Mouse (Mus musculus) megakaryocyte progenitor cell, adult 5-6 weeks (primary cell): ENCODE measurements around the gene Wasf2. TPM values are rescaled to one million over a fixed set of nuclear protein-coding genes. Genes with fewer than 3 reads are reported as not detected.

Source experiments
- ATAC-seq: replicated peaks from 2 replicates; pipeline ENCODE4 v1.8.0; 2016; ENCODE audit warnings: mild to moderate bottlenecking, moderate TSS enrichment, inconsistent platforms; ENCODE audit not compliant: poor library complexity
- total RNA-seq, 2 experiments: library from RNA; stranded (forward) in 1 of 2; stranded (reverse) in 1 of 2; fragments of 157-497, 149-512 nt in 1 of 2; fragments of 200-1000 nt in 1 of 2; gene quantifications; 2 replicates each; pipeline versions ENCODE4 v1.2.3 to v1.2.4; 2015 to 2017

Wasf2 gene
- total RNA-seq, 2 experiments from 2014 or later = 24.7 to 124 TPM

DNA sequence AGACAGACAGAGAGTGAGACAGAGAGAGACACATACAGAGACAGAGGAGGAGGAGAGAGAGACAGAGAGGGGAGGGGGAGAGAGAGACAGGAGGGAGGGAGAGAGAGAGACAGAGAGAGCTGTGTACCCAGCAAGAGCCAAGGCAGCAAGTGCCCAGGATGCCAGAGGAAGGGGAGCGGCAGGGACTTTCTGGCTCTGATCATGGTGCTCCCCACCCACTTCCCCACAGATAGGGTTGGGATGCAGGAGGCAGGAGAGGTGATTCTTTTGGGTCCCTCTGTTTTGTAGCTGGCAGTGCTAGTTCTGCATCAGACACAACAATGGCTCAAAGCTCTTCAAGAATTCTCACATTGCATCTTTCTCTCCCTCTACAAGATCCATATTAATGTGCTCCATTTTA lies 8.9 kb upstream of the Wasf2 start:
- no peak for ATAC-seq

DNA sequence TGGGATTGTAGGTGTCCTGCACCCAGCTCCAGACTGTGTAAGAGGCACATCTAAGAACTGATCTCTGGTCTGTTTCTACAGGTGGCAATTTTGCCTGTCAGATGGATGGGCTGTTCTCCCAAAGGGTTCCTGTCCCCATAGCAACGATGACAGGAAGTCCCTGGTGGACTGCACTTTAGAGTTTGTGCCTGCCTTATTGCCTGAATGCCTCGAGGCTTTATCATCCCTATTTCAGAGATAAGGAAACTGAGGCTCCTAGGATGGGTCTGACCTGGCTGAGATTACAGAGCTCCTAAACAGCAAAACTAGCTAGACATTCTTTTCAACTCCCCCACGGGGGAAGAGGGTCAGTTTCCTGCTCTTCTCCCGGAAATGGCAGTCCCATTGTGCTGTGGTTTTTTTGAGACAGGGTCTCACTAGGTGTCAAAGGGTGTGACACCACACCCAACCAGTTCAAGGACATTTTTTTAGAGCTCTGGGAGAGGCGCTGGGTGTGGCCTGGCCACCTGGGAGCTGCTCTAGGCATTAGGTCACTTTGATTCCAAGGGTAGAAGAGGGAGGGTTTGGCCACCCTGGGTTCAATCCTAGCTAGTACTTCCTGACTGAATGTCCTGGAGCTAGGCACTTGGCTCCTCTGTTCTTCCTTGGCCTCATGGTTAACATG lies 8.2 kb upstream of the Wasf2 start:
- no peak for ATAC-seq

DNA sequence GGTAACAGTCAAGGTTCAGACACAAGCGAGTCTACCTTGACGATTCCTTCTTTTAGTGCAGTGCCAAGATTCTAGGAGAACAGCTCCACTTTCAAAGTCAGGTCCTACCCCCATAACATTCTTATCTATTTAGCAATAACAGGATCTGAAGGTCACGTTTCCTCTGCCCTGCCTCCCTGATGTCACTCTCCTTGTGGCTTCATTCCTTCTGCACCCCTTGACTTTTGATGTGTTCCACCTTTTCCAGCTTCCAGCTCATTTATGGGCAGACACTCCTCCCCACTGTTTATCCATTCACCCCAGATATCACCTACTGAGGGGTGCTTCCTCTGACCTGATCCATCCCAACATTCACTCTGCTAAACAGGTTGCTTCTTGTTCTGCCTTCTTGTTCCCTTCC lies 3.2 kb upstream of the Wasf2 start:
- no peak for ATAC-seq

GRCm38 (mm10) chr4:133127894-133128293 lies 2.4 kb upstream of the Wasf2 start:
- no peak for ATAC-seq

DNA sequence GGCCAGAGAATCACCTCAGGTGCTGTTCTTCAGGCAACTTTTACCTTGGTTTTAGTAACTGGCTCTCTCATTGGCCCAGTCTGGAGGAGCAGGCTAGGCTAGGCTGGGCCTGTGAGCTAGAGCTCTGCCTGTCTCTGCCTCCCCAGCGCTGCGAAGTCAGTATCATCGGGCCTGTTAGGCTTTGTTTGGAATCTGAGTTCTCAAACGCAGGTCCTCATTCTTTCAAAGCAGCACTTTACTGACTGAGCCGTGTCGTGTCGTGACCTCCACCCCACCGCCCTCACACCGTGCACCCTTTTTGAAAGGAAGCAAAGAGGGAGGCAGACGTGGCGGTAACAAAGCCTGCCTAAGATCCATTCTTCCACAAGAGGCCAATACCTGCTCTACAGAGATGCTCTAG lies 914 bp upstream of the Wasf2 start:
- no peak for ATAC-seq

- ATAC-seq = peak; percentile 37
Observed at GRCm38 (mm10) chr4:133130890-133131741, 811 bp downstream of the Wasf2 start.

DNA sequence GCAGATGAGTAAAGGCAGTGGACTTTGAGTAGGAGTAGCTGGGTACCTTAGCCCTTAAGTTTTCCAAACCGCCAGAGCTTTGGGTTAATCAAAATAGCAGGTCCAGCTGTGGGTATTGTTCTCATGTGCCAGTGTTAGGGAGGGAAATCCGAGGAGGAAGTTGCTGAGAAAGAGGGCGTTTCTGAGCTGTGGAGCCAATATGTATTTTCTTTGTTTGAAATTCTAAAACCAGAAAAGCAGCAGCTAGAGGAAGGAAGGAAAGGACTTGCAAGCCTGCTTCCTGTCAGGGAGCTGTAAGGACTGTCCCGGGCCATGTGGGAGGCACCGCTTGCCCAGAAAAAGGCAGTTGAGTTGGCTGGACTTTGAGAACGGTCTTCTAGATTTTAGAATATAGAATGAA lies 1.7 kb downstream of the Wasf2 start:
- ATAC-seq = peak; percentile 37

DNA sequence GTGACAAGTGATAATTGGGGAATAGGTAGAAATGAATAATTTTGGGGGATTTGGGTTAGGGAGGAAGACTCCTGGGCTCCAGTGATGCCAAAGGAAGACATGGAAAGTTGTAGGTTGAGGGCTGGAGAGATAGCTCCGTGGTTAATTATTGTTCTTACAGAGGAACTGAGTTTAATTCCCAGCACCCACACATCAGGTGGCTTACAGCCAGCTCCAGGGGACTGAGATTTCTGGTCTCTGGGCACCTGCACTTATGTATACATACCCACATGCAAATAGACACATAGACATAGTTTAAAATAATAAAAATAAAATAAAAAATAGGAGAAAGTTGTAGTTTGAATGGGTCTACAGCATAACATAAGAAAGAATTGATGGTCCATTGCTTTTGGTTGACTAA lies 6.6 kb downstream of the Wasf2 start:
- ATAC-seq = no peak

- ATAC-seq = 0 out of 2 replicates have a peak, but pooled peaks have one; percentile 26
Observed at GRCm38 (mm10) chr4:133138971-133139370, 8.7 kb downstream of the Wasf2 start.

- no peak for ATAC-seq
Observed at GRCm38 (mm10) chr4:133155006-133155405, 24.7 kb downstream of the Wasf2 start.

DNA sequence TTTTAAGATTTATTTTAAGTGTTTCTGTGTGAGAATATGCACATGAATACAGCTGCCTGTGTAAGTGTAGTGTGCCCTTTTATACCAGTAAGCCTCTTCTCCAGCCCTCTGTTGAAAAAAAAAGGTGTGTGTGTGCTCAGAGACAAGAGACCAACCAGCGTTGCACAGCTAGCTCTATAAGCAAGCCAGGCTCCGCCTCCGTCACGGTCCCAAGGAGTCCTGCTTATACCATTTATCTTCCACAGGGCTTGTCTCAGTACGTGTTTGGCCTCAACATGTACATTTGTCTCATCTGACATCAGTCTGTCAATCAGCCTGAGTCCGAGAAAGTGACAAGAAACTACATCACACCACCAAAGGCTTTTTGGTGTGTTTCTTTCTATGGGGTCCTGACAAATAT lies 25.4 kb downstream of the Wasf2 start:
- no peak for ATAC-seq

- no peak for ATAC-seq
Observed at GRCm38 (mm10) chr4:133156422-133156821, 26.1 kb downstream of the Wasf2 start.

DNA sequence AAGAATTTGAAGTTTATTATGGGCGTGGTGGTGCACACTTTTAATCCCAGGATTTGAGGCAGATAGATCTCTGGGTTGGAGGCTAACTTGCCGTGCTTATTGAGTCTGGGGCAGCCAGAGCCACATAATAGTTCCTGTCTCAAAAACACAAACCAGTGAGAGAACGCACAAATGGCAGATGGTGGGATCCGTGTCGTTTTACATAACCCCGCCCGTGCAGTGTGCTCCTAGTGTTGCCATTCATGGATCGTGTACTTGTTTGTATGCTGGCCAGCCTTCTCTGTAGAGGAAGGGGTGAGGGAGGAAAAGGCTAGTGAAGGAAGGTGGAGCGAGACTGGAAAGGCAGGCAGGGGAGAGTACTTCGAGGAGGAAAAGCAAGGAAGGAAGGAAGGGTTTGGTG lies 26.5 kb downstream of the Wasf2 start:
- ATAC-seq = no peak

- ATAC-seq = peak; percentile 92
Observed at GRCm38 (mm10) chr4:133159127-133159526, 28.8 kb downstream of the Wasf2 start.

GRCm38 (mm10) chr4:133159646-133160045 lies 29.3 kb downstream of the Wasf2 start:
- ATAC-seq = peak; percentile 76

GRCm38 (mm10) chr4:133160211-133160610 lies 29.9 kb downstream of the Wasf2 start:
- no peak for ATAC-seq

DNA sequence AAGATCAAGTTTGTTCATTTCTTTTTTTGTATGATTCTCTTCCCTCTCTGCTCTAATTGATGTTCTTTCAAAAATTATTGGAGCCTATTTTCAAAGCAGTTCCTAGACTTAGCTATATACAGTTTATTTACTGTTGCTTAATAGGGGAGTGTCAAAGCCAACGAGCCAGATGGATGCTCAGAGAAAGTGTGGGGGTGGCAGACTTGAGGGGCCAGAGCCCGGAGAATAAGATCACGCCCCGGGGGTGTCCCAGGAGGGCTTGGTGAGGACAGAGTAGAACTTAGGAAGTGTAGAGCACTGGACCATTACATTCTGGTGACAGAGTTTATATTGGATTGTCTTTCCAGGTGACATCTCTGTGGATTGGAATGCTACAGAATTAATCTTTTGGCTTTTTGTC lies 30.5 kb downstream of the Wasf2 start:
- ATAC-seq = no peak

DNA sequence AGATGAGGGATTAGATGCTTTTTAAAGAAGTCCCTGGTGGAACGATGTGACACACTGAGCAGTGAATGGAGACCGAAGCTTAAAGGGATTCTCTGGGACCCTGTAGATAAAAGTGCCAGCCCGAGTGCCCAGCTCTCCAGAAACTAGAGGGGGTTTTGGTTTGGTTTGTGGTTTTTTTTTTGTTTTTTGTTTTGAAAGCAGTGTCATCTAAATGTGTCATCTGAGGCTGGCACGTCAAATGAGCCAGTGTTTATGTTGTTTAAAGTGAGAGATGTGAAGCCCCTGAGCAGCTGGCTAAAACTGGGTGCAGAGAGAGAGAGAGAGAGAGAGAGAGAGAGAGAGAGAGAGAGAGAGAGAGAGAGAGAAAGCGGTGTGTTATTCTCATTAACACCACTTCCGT lies 31.9 kb downstream of the Wasf2 start:
- ATAC-seq = no peak

- ATAC-seq = no peak
Observed at GRCm38 (mm10) chr4:133166773-133167172, 36.5 kb downstream of the Wasf2 start.

DNA sequence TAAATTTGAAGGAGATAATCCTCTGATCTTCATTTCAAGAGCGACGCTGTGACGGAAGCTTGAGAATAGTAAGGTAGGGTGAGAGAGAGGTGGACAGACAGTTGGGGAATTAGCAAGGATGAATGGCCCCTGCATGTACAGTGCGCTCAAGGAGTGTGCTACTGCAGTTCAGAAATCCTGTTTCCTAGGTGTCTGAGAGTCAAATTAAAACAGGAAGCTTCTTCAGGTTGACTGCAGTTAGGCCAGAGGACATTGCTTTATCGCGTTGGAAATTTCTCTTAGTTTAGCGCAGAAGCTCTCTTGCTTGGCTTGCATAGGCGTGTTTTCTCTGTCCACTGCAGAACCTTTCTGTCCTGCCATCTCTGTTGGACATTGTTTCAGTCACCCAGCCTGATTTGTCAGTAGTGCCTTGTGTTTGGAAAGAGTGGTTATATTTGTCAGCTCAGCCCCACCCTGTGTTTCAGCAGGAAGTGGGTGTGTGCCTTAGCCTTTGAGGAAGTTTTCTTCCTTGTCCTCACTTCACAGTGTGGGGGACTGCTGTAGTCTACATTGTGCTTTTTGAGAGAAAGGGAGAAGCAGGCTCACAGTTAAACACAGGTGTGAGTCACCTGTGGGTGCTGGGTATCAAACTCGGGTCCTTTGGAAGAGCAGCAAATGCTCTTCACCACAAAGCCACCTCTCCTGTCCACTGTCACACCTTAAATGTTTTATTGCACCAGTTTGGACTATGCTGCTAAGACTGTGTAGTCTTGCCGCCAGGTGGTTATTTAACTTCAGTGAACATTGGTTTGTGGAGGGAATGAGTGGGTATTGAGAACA lies 39.1 kb downstream of the Wasf2 start:
- peak; percentile 84 for ATAC-seq

GRCm38 (mm10) chr4:133170056-133170524 lies 39.8 kb downstream of the Wasf2 start:
- ATAC-seq = peak; percentile 83
